21 mouse cellular contexts compared by ENCODE assay signal in genomic region chr7:93896921-93897320, GRCm38 (mm10).
DNase-seq lines count a peak whose midpoint lies in the region; ATAC-seq and TF ChIP-seq lines count a peak whose summit lies in the region.
"Had no signal": no experiment of that assay in that cellular context is flagged by ENCODE, and none has a peak within 500 bp of the region (broad histone marks: within the 10 kb centered on the region; RNA-seq: fewer than 3 reads in every experiment).

No protein-coding gene starts in this region.

- no peaks in the 10 kb centered on the region for H3K4me1 ChIP-seq in embryonic fibroblast, embryonic 13.5 days (ENCODE audit: control insufficient read depth, insufficient read depth, low read length)
- no peaks in the 10 kb centered on the region for H3K4me1 ChIP-seq in thymus, adult 2 months (replicated peaks; ENCODE audit: control insufficient read depth, insufficient read depth, low read length)
- no peaks in the 10 kb centered on the region for H3K4me1 ChIP-seq in midbrain, postnatal 0 days (ENCODE audit: insufficient read depth, low read length)
- H3K4me1 ChIP-seq: embryonic facial prominence, embryonic 13.5 days; embryonic facial prominence, embryonic 15.5 days; forebrain, embryonic 13.5 days; forebrain, embryonic 15.5 days had no signal

- H3K9me3 ChIP-seq in midbrain, postnatal 0 days (ENCODE audit: low read length), result no peaks in the 10 kb centered on the region
- H3K9me3 ChIP-seq: embryonic facial prominence, embryonic 13.5 days; embryonic facial prominence, embryonic 15.5 days; forebrain, embryonic 13.5 days; forebrain, embryonic 15.5 days had no signal

- H3ac ChIP-seq in C2C12 (ENCODE audit: control insufficient read depth, insufficient read length, low read depth), result no peak overlapping the region

- no peak for TF ChIP-seq CTCF in C2C12 (IDR thresholded peaks at IDR 0.05; ENCODE audit: control insufficient read depth, insufficient read depth, insufficient read length)
- no peak for TF ChIP-seq CTCF in embryonic fibroblast, embryonic 13.5 days (IDR thresholded peaks at IDR 0.05; ENCODE audit: borderline replicate concordance, insufficient read depth, low read length)
- TF ChIP-seq CTCF in thymus, adult 2 months (IDR thresholded peaks at IDR 0.05; ENCODE audit: borderline replicate concordance, control insufficient read depth, extremely low read depth, insufficient read depth, low read length, poor library complexity), result no peak
- no peak for TF ChIP-seq CTCF in midbrain, postnatal 0 days (IDR thresholded peaks at IDR 0.05)

- H3K36me3 ChIP-seq in C2C12 (ENCODE audit: control insufficient read depth, insufficient read depth), result no peaks in the 10 kb centered on the region
- no peaks in the 10 kb centered on the region for H3K36me3 ChIP-seq in thymus, adult 2 months (ENCODE audit: control insufficient read depth, insufficient read depth, low read length)
- H3K36me3 ChIP-seq in midbrain, postnatal 0 days (ENCODE audit: insufficient read depth, low read length), result no peaks in the 10 kb centered on the region
- H3K36me3 ChIP-seq: embryonic facial prominence, embryonic 13.5 days; embryonic facial prominence, embryonic 15.5 days; forebrain, embryonic 15.5 days had no signal

- H3K79me3 ChIP-seq in C2C12 (ENCODE audit: low read depth), result no peaks in the 10 kb centered on the region

- TF ChIP-seq POLR2A in embryonic fibroblast, embryonic 13.5 days (IDR thresholded peaks at IDR 0.05; ENCODE audit: low read depth, low read length), result no peak
- no peak for TF ChIP-seq POLR2A in thymus, adult 2 months (IDR thresholded peaks at IDR 0.05; ENCODE audit: control insufficient read depth, extremely low read depth, insufficient read depth, low read length, poor library complexity)

- DNase-seq in NIH3T3 (ENCODE audit: low read depth), result peak; percentile 39
- no peak for DNase-seq in embryo, embryonic 9.5 days (ENCODE audit: extremely low spot score)
- no peak for DNase-seq in thymus, adult 2 months
- no peak for DNase-seq in midbrain, postnatal 0 days (ENCODE audit: low spot score)
- DNase-seq: adrenal gland, adult 8-10 months; adrenal gland, postnatal 14 days; adrenal gland, postnatal 36 days; B cell, adult 2 months; cerebellum, adult 11-12 months; cerebellum, adult 2 months; cerebellum, adult 9-10 months; cerebellum, postnatal 10 days; cerebellum, postnatal 25 days; forebrain, postnatal 0 days had no signal

- no peak overlapping the region for H3K9ac ChIP-seq in midbrain, postnatal 0 days (replicated peaks; ENCODE audit: low read length, poor library complexity, severe bottlenecking)
- H3K9ac ChIP-seq: embryonic facial prominence, embryonic 13.5 days; embryonic facial prominence, embryonic 15.5 days; forebrain, embryonic 13.5 days; forebrain, embryonic 15.5 days; forebrain, postnatal 0 days had no signal

- H3K79me2 ChIP-seq in C2C12 (ENCODE audit: control insufficient read depth, insufficient read depth), result no peaks in the 10 kb centered on the region

- H3K27me3 ChIP-seq in C2C12 (ENCODE audit: control insufficient read depth, insufficient read depth, insufficient read length), result no peaks in the 10 kb centered on the region
- H3K27me3 ChIP-seq in thymus, adult 2 months (ENCODE audit: control insufficient read depth, insufficient read depth, low read length), result no peaks in the 10 kb centered on the region
- no peaks in the 10 kb centered on the region for H3K27me3 ChIP-seq in midbrain, postnatal 0 days (ENCODE audit: insufficient read depth, low read length)
- H3K27me3 ChIP-seq: embryonic facial prominence, embryonic 13.5 days; embryonic facial prominence, embryonic 15.5 days; forebrain, embryonic 13.5 days; forebrain, embryonic 15.5 days had no signal

- no peak overlapping the region for H3K4me3 ChIP-seq in C2C12 (ENCODE audit: insufficient read depth, poor library complexity, severe bottlenecking)
- no peak overlapping the region for H3K4me3 ChIP-seq in embryonic fibroblast, embryonic 13.5 days (ENCODE audit: insufficient read depth, low read length)
- H3K4me3 ChIP-seq in thymus, adult 2 months (ENCODE audit: control insufficient read depth, insufficient read depth, low read length), result no peak overlapping the region
- H3K4me3 ChIP-seq in midbrain, postnatal 0 days (ENCODE audit: low read depth, low read length), result no peak overlapping the region
- H3K4me3 ChIP-seq: embryonic facial prominence, embryonic 13.5 days; embryonic facial prominence, embryonic 15.5 days; forebrain, embryonic 13.5 days; forebrain, embryonic 15.5 days had no signal

- ATAC-seq in midbrain, postnatal 0 days (ENCODE audit: low FRiP score), result no peak
- ATAC-seq: activated CD4-positive, CD25-positive, alpha-beta regulatory T cell, adult 4 months; forebrain, embryonic 13.5 days; forebrain, embryonic 15.5 days; forebrain, postnatal 0 days had no signal

- no peak overlapping the region for H3K4me2 ChIP-seq in midbrain, postnatal 0 days (ENCODE audit: low read depth, low read length, poor library complexity, severe bottlenecking)
- H3K4me2 ChIP-seq: embryonic facial prominence, embryonic 13.5 days; embryonic facial prominence, embryonic 15.5 days; forebrain, embryonic 13.5 days; forebrain, embryonic 15.5 days had no signal

- peak overlapping the region; percentile 40; the same call in 1 of the 2 replicates for H3K27ac ChIP-seq in embryonic fibroblast, embryonic 13.5 days (ENCODE audit: insufficient read depth, low read length)
- H3K27ac ChIP-seq in thymus, adult 2 months (ENCODE audit: control insufficient read depth, insufficient read depth, low read length), result no peak overlapping the region
- H3K27ac ChIP-seq in midbrain, postnatal 0 days (ENCODE audit: low read depth, low read length), result no peak overlapping the region
- H3K27ac ChIP-seq: embryonic facial prominence, embryonic 13.5 days; embryonic facial prominence, embryonic 15.5 days; forebrain, embryonic 13.5 days; forebrain, embryonic 15.5 days had no signal

TF ChIP-seq in C2C12, 6 proteins besides CTCF, POLR2A, EP300 and RAD21:
- TF ChIP-seq MAX (IDR thresholded peaks at IDR 0.05) (peak; percentile 48), FOSL1 (IDR thresholded peaks at IDR 0.05; ENCODE audit: insufficient read depth, low read length, poor library complexity, severe bottlenecking) (no peak)
